ENCODE assay signal across 23 mouse cellular contexts in the genomic region with DNA sequence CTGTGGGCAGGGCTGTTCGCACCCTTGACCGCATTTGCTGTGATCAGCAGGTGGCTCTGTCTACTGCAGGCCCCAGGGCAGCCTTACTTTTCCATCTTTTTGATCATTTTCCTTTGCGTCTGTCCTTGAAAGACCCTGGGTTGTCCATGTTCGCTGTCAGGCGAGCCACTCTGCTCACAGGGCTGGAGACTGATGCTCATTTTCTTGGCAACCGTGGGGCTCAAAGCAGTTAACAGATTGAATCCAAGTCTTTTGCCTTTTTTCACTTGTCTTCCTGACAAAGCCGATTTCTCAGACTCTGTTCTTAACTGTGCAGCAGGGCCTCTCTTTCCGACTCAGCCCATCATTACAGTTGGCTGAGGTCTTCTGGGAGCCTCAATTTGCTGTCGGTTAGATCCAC. TPM values are rescaled to one million over a fixed set of nuclear protein-coding genes. Genes with fewer than 3 reads are reported as not detected.
DNase-seq lines count a peak whose midpoint lies in the region; ATAC-seq and TF ChIP-seq lines count a peak whose summit lies in the region.
"Had no signal": no experiment of that assay in that cellular context is flagged by ENCODE, and none has a peak within 500 bp of the region (broad histone marks: within the 10 kb centered on the region; RNA-seq: fewer than 3 reads in every experiment).

No protein-coding gene starts in this region.

- ATAC-seq in lung, embryonic 14.5 days (ENCODE audit: insufficient read depth), result no peak
- ATAC-seq: forebrain, embryonic 13.5 days; inflammation-experienced regulatory T-cells, adult 6 months had no signal

- intact Hi-C loops in heart, postnatal 25 days (cut with DNase I), result loop anchor here (2.0 kb wide), 1 partner anchor 36 kb away; no protein-coding TSS in a partner anchor

- H3K4me2 ChIP-seq in lung, embryonic 14.5 days, result no peak overlapping the region
- H3K4me2 ChIP-seq: forebrain, embryonic 13.5 days; limb, embryonic 15.5 days; liver, embryonic 15.5 days had no signal

- H3K27ac ChIP-seq in lung, embryonic 14.5 days (ENCODE audit: low read depth), result peak overlapping the region; percentile 46; the same call in 1 of the 2 replicates
- H3K27ac ChIP-seq in embryonic facial prominence, embryonic 10.5 days (replicated peaks), result peak overlapping the region; percentile 82
- peak overlapping the region; percentile 3; the same call in 1 of the 2 replicates for H3K27ac ChIP-seq in small intestine, adult 2 months (ENCODE audit: insufficient read depth, low read depth, low read length)
- H3K27ac ChIP-seq: forebrain, embryonic 13.5 days; limb, embryonic 15.5 days; liver, embryonic 15.5 days had no signal

- DNase-seq in heart, adult 11 months, result peak; percentile 87
- no peak for DNase-seq in heart, postnatal 25 days (ENCODE audit: low spot score)
- DNase-seq in lung, embryonic 14.5 days, result no peak
- DNase-seq in lung, postnatal 25 days (ENCODE audit: low spot score), result no peak
- DNase-seq in embryonic facial prominence, embryonic 10.5 days (ENCODE audit: low spot score), result no peak
- no peak for DNase-seq in T-cell, adult 2 months (ENCODE audit: low spot score)
- DNase-seq in cerebellum, adult 9-11 months, result no peak
- DNase-seq: adrenal gland, postnatal 25 days; cerebellum, adult 18-20 months; kidney, postnatal 10 days; layer of hippocampus, postnatal 36 days; thymus, adult 2 months had no signal

- peaks cover 29% of the 10 kb centered on the region for H3K4me1 ChIP-seq in lung, embryonic 14.5 days (ENCODE audit: insufficient read depth)
- peaks cover 76% of the 10 kb centered on the region for H3K4me1 ChIP-seq in embryonic facial prominence, embryonic 10.5 days
- peaks cover 17% of the 10 kb centered on the region for H3K4me1 ChIP-seq in small intestine, adult 2 months (ENCODE audit: control insufficient read depth, insufficient read depth, insufficient read length, low read length)

- no peak overlapping the region for H3K4me3 ChIP-seq in lung, embryonic 14.5 days (ENCODE audit: low read depth, low read length)
- H3K4me3 ChIP-seq in embryonic facial prominence, embryonic 10.5 days, result no peak overlapping the region
- no peak overlapping the region for H3K4me3 ChIP-seq in small intestine, adult 2 months (ENCODE audit: low read depth, low read length)
- H3K4me3 ChIP-seq: erythroblast, embryonic 14.5 days; forebrain, embryonic 13.5 days; limb, embryonic 15.5 days; liver, embryonic 15.5 days had no signal

- H3K27me3 ChIP-seq in lung, embryonic 14.5 days (ENCODE audit: insufficient read depth, low read length), result no peaks in the 10 kb centered on the region
- no peaks in the 10 kb centered on the region for H3K27me3 ChIP-seq in embryonic facial prominence, embryonic 10.5 days (replicated peaks; ENCODE audit: low read depth, poor library complexity, severe bottlenecking)
- H3K27me3 ChIP-seq in small intestine, adult 2 months (ENCODE audit: control insufficient read depth, insufficient read depth, low read length), result no peaks in the 10 kb centered on the region
- H3K27me3 ChIP-seq: limb, embryonic 15.5 days; liver, embryonic 15.5 days had no signal

- no peak for TF ChIP-seq POLR2A in small intestine, adult 2 months (IDR thresholded peaks at IDR 0.05; ENCODE audit: low read depth, low read length)

- H3K36me3 ChIP-seq in lung, embryonic 14.5 days (ENCODE audit: insufficient read depth), result no peaks in the 10 kb centered on the region
- H3K36me3 ChIP-seq in embryonic facial prominence, embryonic 10.5 days (replicated peaks), result no peaks in the 10 kb centered on the region
- no peaks in the 10 kb centered on the region for H3K36me3 ChIP-seq in small intestine, adult 2 months (ENCODE audit: control insufficient read depth, insufficient read depth, low read length)
- H3K36me3 ChIP-seq: G1E; limb, embryonic 15.5 days; liver, embryonic 15.5 days had no signal

- H3K9ac ChIP-seq in lung, embryonic 14.5 days, result no peak overlapping the region
- H3K9ac ChIP-seq: forebrain, embryonic 13.5 days; limb, embryonic 15.5 days; liver, embryonic 15.5 days had no signal

- no peak for TF ChIP-seq CTCF in lung, embryonic 14.5 days (IDR thresholded peaks at IDR 0.05; ENCODE audit: low read depth)
- TF ChIP-seq CTCF in small intestine, adult 2 months (IDR thresholded peaks at IDR 0.05; ENCODE audit: extremely low read depth, insufficient read length, insufficient replicate concordance, low read depth, low read length), result no peak

- H3K9me3 ChIP-seq in lung, embryonic 14.5 days (ENCODE audit: low read depth, low read length), result no peaks in the 10 kb centered on the region
- H3K9me3 ChIP-seq in embryonic facial prominence, embryonic 10.5 days, result no peaks in the 10 kb centered on the region
- H3K9me3 ChIP-seq: forebrain, embryonic 13.5 days; G1E; limb, embryonic 15.5 days; liver, embryonic 15.5 days had no signal

- WGBS in lung, embryonic 14.5 days, result 58% methylated on average over 9 of the region's 9 CpGs
- WGBS in embryonic facial prominence, embryonic 10.5 days, result 70% methylated on average over 9 of the region's 9 CpGs
- 82% methylated on average over 9 of the region's 9 CpGs for WGBS in small intestine, adult 2 months

RNA-seq across cellular contexts. Expression of a gene that starts 32.5 kb away (rescaled TPM):
- total RNA-seq in heart, postnatal 25 days (2021), result 10 to 100 TPM; 14.8 to 15.7 TPM
- polyA plus RNA-seq in lung, embryonic 14.5 days (2014; fragmentation: Nextera tagmentation; extraction: Ambion mirVana), result 2.2 and 2.7 TPM in 2 replicates
- 24.9 and 25.9 TPM in 2 replicates for polyA plus RNA-seq in embryonic facial prominence, embryonic 10.5 days (2016; fragmentation: Nextera tagmentation; extraction: Ambion mirVana)
- polyA plus RNA-seq in small intestine, adult 2 months (2012; rRNA removed), result 3.4 and 6.0 TPM in 2 replicates
- polyA plus RNA-seq: G1E had no signal

RNA-seq across cellular contexts. Expression of a gene that starts 43.4 kb away (rescaled TPM):
- 1 to 10 TPM; 5.6 to 8.1 TPM for total RNA-seq in heart, postnatal 25 days (2021)
- 18.9 and 19.9 TPM in 2 replicates for polyA plus RNA-seq in lung, embryonic 14.5 days (2014; fragmentation: Nextera tagmentation; extraction: Ambion mirVana)
- polyA plus RNA-seq in embryonic facial prominence, embryonic 10.5 days (2016; fragmentation: Nextera tagmentation; extraction: Ambion mirVana), result 18.9 and 20.3 TPM in 2 replicates
- polyA plus RNA-seq in small intestine, adult 2 months (2012; rRNA removed), result 10.3 and 13.5 TPM in 2 replicates

RNA-seq across cellular contexts. Expression of a gene that starts 51.4 kb away (rescaled TPM):
- total RNA-seq in heart, postnatal 25 days (2021), result 100 to 1,000 TPM; 112 to 186 TPM
- polyA plus RNA-seq in lung, embryonic 14.5 days (2014; fragmentation: Nextera tagmentation; extraction: Ambion mirVana), result not detected in 2 replicates
- 0.54 TPM in 1 of 2 replicates, not detected in the other for polyA plus RNA-seq in embryonic facial prominence, embryonic 10.5 days (2016; fragmentation: Nextera tagmentation; extraction: Ambion mirVana)
- polyA plus RNA-seq in small intestine, adult 2 months (2012; rRNA removed), result not detected in 2 replicates
- total RNA-seq: adrenal gland, postnatal 25 days; G1E; layer of hippocampus, adult 18-20 months; layer of hippocampus, postnatal 36 days; left cerebral cortex, postnatal 14 days had no signal
- polyA plus RNA-seq: erythroblast, embryonic 14.5 days; gonadal fat pad, adult 2 months; heart, embryonic 14.5 days; liver, embryonic 15.5 days; thymus, adult 2 months had no signal

RNA-seq across cellular contexts. Expression of a gene that starts 54.0 kb away (rescaled TPM):
- total RNA-seq in heart, postnatal 25 days (2021), result 100 to 1,000 TPM; 215 to 337 TPM
- polyA plus RNA-seq in lung, embryonic 14.5 days (2014; fragmentation: Nextera tagmentation; extraction: Ambion mirVana), result 11.6 and 11.7 TPM in 2 replicates
- polyA plus RNA-seq in embryonic facial prominence, embryonic 10.5 days (2016; fragmentation: Nextera tagmentation; extraction: Ambion mirVana), result 15.5 and 16.6 TPM in 2 replicates
- 5.2 and 5.8 TPM in 2 replicates for polyA plus RNA-seq in small intestine, adult 2 months (2012; rRNA removed)

Comparison
In these comparisons a context has a peak if more than half of its experiments do, and no peak if none do; other contexts are left out.
1. H3K27ac ChIP-seq: peak in every context shown above with its lines; median percentile 82 in embryonic facial prominence, embryonic 10.5 days; 46 in lung, embryonic 14.5 days; 3 in small intestine, adult 2 months.